Mouse (Mus musculus): ENCODE measurements around the gene Erc2.

DNA sequence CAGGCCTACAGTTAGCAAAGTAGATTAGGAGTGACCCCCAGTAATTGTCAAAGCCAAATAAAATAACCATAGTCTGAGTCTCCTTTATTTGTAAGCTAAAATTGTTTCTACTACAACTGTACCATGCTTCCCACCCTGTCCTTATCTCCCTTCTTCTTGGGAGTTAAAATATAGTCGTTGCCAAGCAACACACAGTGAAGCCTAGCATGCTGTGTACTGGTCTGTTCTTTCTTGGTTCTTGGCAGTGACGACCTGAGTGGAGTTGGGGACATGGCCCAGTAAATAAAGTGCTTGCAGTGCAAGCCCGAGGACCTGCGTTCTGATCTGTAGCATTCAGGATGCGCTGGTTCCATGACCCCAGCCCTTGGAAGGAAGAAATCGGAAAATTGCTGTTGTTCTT is 608.3 kb downstream of the Erc2 start:
- TF ChIP-seq USF1 (IDR thresholded peaks at IDR 0.05; ENCODE audit: low read depth) (no peak), CEBPB (IDR thresholded peaks at IDR 0.05; ENCODE audit: low read depth) (no peak), CTCF (IDR thresholded peaks at IDR 0.05; ENCODE audit: control insufficient read depth, insufficient read depth, insufficient read length) (no peak), MAX (IDR thresholded peaks at IDR 0.05) (no peak), MYOG (IDR thresholded peaks at IDR 0.05; ENCODE audit: control insufficient read depth, extremely low read depth, insufficient read length) (no peak)
